Mouse (Mus musculus) lung, postnatal 0 days (tissue): ENCODE data around the gene Trim41. TPM values are rescaled to one million over a fixed set of nuclear protein-coding genes. Genes with fewer than 3 reads are reported as not detected.
A peak's percentile ranks its signal among the peaks of the same experiment; 100 is the strongest.
"Not testable (repeated sequence)": the region's sequence is repeated elsewhere in the genome, so short reads cannot be mapped to it uniquely, and the experiment has no call there.

ENCODE experiments used
- ATAC-seq: fragments of 200-750 bp; cut with Nextera tagmentation; 2 replicates; pipeline ENCODE4 v1.8.0; 2017; ENCODE audit warnings: moderate library complexity
- DNase-seq: peaks from one replicate; pipeline ENCODE4 v3.0.0-alpha.2; 2016; ENCODE audit warnings: low spot score
- H3K27ac ChIP-seq: fragments of 300-500 bp; sonication (generic); 2 replicates; pipeline ENCODE4 v1.5.1; 2014; ENCODE audit warnings: antibody characterized with exemption, mild to moderate bottlenecking, low read length, mixed read lengths
- H3K27me3 ChIP-seq: fragments of 300-500 bp; sonication (generic); replicated peaks from 2 replicates; pipeline ENCODE4 v1.6.1; 2014; ENCODE audit warnings: low read length, mixed read lengths; ENCODE audit not compliant: insufficient read depth
- H3K36me3 ChIP-seq: fragments of 300-500 bp; sonication (generic); 2 replicates; pipeline ENCODE4 v1.6.1; 2014; ENCODE audit warnings: low read length, mixed read lengths; ENCODE audit not compliant: insufficient read depth
- H3K4me1 ChIP-seq: fragments of 300-500 bp; sonication (generic); 2 replicates; pipeline ENCODE4 v1.6.1; 2014; ENCODE audit warnings: antibody characterized with exemption, low read depth, low read length, mixed read lengths; ENCODE audit not compliant: insufficient read depth
- H3K4me2 ChIP-seq: fragments of 300-500 bp; sonication (generic); replicated peaks from 2 replicates; pipeline ENCODE4 v1.6.1; 2014; ENCODE audit warnings: low read depth, mild to moderate bottlenecking, low read length, moderate library complexity, mixed read lengths
- H3K4me3 ChIP-seq: fragments of 300-500 bp; sonication (generic); 2 replicates; pipeline ENCODE4 v1.5.1; 2014; ENCODE audit warnings: low read depth, low read length
- H3K9ac ChIP-seq: fragments of 300-500 bp; sonication (generic); replicated peaks from 2 replicates; pipeline ENCODE4 v1.6.1; 2014; ENCODE audit warnings: low read depth, mild to moderate bottlenecking
- H3K9me3 ChIP-seq: fragments of 300-500 bp; sonication (generic); 2 replicates; pipeline ENCODE4 v1.6.1; 2016; ENCODE audit warnings: low read length, mixed read lengths
- CTCF ChIP-seq: IDR thresholded peaks from 2 replicates; pipeline ENCODE4 v1.5.1; 2016; ENCODE audit warnings: antibody characterized with exemption, mild to moderate bottlenecking
- EP300 ChIP-seq: IDR thresholded peaks from 2 replicates; pipeline ENCODE4 v1.6.1; 2016; ENCODE audit warnings: antibody characterized with exemption, mild to moderate bottlenecking, control low read depth
- WGBS: fragments of 180-500 bp; shearing (Covaris S2); extraction: QIAGEN DNeasy Blood & Tissue Kit; methylation state at CpG from one replicate; pipeline ENCODE4 v1.1.7; 2014; 5-methylcytosine and 5-hydroxymethylcytosine counted together
- polyA plus RNA-seq: library from polyadenylated mRNA; unstranded; fragments of >200 nt; fragmentation: Nextera tagmentation; extraction: Ambion mirVana; gene quantifications from 2 replicates; pipeline ENCODE4 v1.2.1, GENCODE M21; 2015

Gene Trim41
- polyA plus RNA-seq, 1 experiment from 2014 or later = 4.3 TPM

DNA sequence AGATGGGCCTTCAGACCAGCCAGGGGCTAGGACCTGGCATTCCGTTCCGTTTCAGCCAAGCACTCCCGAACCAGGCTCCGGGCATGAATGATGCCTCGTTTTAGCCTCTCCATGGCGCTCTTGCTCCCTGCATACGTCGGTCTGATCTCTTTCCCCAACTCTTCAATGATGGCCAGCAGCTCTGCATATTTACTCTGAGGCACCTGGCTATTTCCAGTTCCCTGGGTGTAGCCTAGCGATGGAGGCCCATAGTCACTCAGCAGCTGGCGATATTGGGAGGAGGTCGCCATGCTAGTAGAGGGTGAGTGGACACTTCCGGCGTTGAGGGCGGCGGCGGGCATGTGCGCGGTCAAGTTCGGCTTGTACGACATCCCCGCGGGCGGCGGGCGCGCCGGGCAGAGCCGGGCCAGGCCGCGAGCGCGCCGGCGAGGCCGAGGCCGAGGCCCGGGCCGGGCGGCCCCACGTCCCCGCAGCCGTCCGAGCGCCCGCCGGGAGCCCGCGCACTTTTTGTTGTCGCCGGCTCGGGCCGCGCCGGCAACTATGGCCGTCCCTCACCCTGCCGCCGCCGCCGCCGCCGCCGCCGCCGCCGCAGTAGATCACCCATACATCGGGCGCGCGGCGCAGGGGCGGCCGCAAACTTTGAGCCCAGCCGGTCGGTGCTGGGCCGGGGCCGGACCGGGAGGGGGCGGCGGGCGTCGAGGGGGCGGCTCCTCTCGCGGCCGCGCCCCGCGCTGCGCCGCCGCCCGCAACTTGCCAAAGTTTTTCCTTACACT is 9.0 kb upstream of the Trim41 start, which contains the start of the genes Trim7 and Gm12184:
Gene Trim7 (plus strand): TSS at position 162 of the 773 bp plus-strand sequence.
Gene Gm12184 (minus strand): TSS at position 677 of the 773 bp plus-strand sequence.
- under 1% methylated on average over 39 of the region's 92 CpGs for WGBS
- not testable (repeated sequence) for H3K27me3 ChIP-seq, H3K4me1 ChIP-seq, H3K9me3 ChIP-seq, DNase-seq, H3K36me3 ChIP-seq
- Histone ChIP-seq H3K4me3 (peak within 1 kb of the TSS; percentile 41), H3K9ac (0 out of 2 replicates have a peak within 1 kb of the TSS, but pooled peaks have one; percentile 29), H3K4me2 (peak within 1 kb of the TSS; percentile 61), H3K27ac (peak within 1 kb of the TSS; percentile 44)
- peak; percentile 31; the same call in 1 of the 2 replicates for TF ChIP-seq CTCF
- peak; percentile 89 for ATAC-seq

DNA sequence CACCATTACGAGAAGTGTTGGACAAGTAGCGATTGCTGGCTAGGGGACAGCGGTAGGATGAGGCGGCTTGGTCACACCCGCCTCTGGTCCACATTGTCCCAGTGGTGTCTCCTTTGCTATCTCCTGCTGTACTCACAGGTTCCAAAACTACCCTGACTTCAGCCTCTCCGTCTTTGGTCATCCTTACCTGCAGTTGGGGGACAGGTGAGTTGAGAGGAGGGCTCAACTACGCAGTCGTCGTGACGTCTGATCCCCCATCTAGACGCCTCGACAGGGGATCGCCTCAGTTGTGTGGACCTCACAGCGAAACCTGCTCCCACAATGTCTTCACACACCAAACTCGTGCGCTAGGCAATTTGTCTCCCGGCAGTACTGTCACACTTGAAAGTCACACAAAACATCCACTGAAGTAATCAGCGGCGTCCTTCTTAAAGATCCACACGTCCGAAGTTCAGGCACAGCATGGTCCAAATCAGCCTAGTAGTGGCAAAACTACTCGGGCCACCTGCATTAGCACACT is 7.2 kb upstream of the Trim41 start:
- Histone ChIP-seq H3K27ac (no peak overlapping the region), H3K36me3 (no peaks in the 10 kb centered on the region), H3K9me3 (no peaks in the 10 kb centered on the region), H3K4me1 (peaks cover 6% of the 10 kb centered on the region; the same call in 1 of the 2 replicates), H3K27me3 (0 out of 2 replicates have a peak, but pooled peaks cover 6% of the 10 kb centered on the region), H3K9ac (no peak overlapping the region), H3K4me3 (peak overlapping the region; percentile 28; the same call in 1 of the 2 replicates), H3K4me2 (peak overlapping the region; percentile 52)
- 8% methylated on average over 22 of the region's 22 CpGs for WGBS
- DNase-seq (no peak), ATAC-seq (no peak)
- TF ChIP-seq CTCF (no peak), EP300 (no peak)

- Histone ChIP-seq H3K4me1 (peaks cover 6% of the 10 kb centered on the region; the same call in 1 of the 2 replicates), H3K9me3 (no peaks in the 10 kb centered on the region), H3K4me2 (peak overlapping the region; percentile 52), H3K27me3 (0 out of 2 replicates have a peak, but pooled peaks cover 6% of the 10 kb centered on the region), H3K27ac (no peak overlapping the region), H3K4me3 (peak overlapping the region; percentile 28), H3K9ac (no peak overlapping the region), H3K36me3 (no peaks in the 10 kb centered on the region)
- DNase-seq = peak; percentile 68
- TF ChIP-seq EP300 (peak; percentile 48; the same call in 1 of the 2 replicates), CTCF (no peak)
- no peak for ATAC-seq
- 1% methylated on average over 15 of the region's 15 CpGs for WGBS
Observed at GRCm38 (mm10) chr11:48823536-48823972, 6.4 kb upstream of the Trim41 start.

- Histone ChIP-seq H3K27me3 (0 out of 2 replicates have a peak, but pooled peaks cover 6% of the 10 kb centered on the region), H3K9ac (no peak overlapping the region), H3K36me3 (no peaks in the 10 kb centered on the region), H3K9me3 (no peaks in the 10 kb centered on the region), H3K4me3 (peak overlapping the region; percentile 28; the same call in 1 of the 2 replicates), H3K4me2 (peak overlapping the region; percentile 52), H3K27ac (no peak overlapping the region), H3K4me1 (peaks cover 6% of the 10 kb centered on the region; the same call in 1 of the 2 replicates)
- 38% methylated on average over 14 of the region's 14 CpGs for WGBS
- no peak for DNase-seq
- ATAC-seq = no peak
- TF ChIP-seq CTCF (no peak), EP300 (no peak)
Observed at GRCm38 (mm10) chr11:48822768-48823512, 5.8 kb upstream of the Trim41 start.

DNA sequence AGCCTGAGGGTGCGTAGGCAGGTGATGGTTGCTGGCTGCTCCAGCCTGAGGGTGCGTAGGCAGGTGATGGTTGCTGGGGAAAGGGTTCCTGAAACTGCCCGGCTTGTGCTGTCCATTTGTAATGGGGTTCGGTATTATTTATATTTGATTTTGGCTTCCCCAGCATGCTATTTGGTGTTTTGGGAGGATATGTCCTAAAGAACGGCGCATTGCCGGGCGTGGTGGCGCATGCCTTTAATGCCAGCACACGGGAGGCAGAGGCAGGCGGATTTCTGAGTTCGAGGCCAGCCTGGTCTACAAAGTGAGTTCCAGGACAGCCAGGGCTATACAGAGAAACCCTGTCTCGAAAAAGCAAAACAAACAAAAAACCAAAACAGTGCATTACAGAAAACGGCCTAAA is 4.1 kb upstream of the Trim41 start:
- H3K4me2 ChIP-seq, H3K4me1 ChIP-seq, DNase-seq, H3K36me3 ChIP-seq, H3K27ac ChIP-seq, H3K9me3 ChIP-seq, H3K27me3 ChIP-seq, ATAC-seq, H3K4me3 ChIP-seq, H3K9ac ChIP-seq: not testable (repeated sequence)
- 83% methylated on average over 14 of the region's 14 CpGs for WGBS

DNA sequence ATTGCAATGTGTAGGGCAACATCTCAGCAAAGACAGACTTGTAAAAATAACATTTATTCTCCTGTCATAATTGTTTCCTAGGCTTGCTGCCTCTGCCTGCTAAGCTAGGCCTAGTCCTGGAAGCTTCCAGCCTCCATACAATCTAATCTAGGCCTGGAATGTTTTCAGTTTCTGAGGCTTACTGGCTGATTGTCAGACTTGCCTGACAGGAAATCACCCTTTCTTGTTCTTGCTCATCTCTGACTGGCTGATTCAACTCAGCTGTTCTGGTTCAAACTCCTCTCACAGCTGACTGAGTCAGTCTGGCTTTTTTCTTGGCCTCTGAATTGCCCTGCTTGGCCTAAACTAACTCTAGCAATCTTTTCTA is 3.1 kb upstream of the Trim41 start:
- Histone ChIP-seq H3K9ac (no peak overlapping the region), H3K36me3 (no peaks in the 10 kb centered on the region), H3K4me2 (no peak overlapping the region), H3K9me3 (no peaks in the 10 kb centered on the region), H3K27me3 (0 out of 2 replicates have a peak, but pooled peaks cover 6% of the 10 kb centered on the region), H3K27ac (no peak overlapping the region), H3K4me1 (peaks cover 9% of the 10 kb centered on the region; the same call in 1 of the 2 replicates), H3K4me3 (no peak overlapping the region)
- no peak for TF ChIP-seq CTCF
- no peak for TF ChIP-seq EP300
- no peak for DNase-seq
- no peak for ATAC-seq
